Mouse (Mus musculus) gastrocnemius, adult 18-20 months (tissue): ENCODE results near the gene Olfr796. TPM values are rescaled to one million over a fixed set of nuclear protein-coding genes. Genes with fewer than 3 reads are reported as not detected.

Experiments used
- DNase-seq: peaks from one replicate; pipeline ENCODE4 v3.0.0; 2021; ENCODE audit warnings: low spot score
- long read RNA-seq, 2 experiments: library from polyadenylated mRNA; stranded (forward); transcript quantifications; one replicate each; pipeline ENCODE4 v2.0.0; 2021
- microRNA-seq: library from miRNA; unstranded; fragments of <30 nt; microRNA quantifications from one replicate; pipeline ENCODE4 v1.2.0, GENCODE M21; 2021
- total RNA-seq, 2 experiments: library from RNA; stranded (reverse); gene quantifications; 2 replicates each; pipeline ENCODE4 v1.2.3; 2021

Olfr796 gene
- not detected for total RNA-seq
- long read RNA-seq, experiment 1, result 0 reads
- long read RNA-seq, experiment 2, result 0 reads

DNA sequence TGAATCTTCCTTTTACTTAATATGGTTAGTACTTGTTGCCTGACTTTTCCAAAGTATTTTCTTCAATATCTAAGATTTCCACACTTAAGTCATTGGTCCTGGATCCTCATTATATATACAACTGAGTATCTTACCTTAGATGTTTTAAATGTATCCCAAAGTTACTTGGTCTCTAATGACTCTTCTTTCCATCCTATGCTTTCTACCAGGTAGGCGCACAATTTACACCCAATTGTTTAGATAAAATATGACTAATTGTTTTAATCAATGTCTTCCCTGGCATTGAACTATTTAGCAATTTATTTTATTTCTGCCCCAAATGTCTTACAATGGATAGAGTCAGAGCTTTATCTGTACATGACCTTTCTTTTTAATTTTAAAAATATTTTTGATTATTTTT is at the start of gene Olfr796:
Gene Olfr796, minus strand, starts transcription at position 101 of the 400 bp plus-strand sequence.
- DNase-seq, result no peak

GRCm38 (mm10) chr10:129657394-129657793 is 45.0 kb upstream of the Olfr796 start, which contains the start of gene Olfr800:
Gene Olfr800, plus strand, starts transcription at chr10:129657694.
- no peak for DNase-seq

DNA sequence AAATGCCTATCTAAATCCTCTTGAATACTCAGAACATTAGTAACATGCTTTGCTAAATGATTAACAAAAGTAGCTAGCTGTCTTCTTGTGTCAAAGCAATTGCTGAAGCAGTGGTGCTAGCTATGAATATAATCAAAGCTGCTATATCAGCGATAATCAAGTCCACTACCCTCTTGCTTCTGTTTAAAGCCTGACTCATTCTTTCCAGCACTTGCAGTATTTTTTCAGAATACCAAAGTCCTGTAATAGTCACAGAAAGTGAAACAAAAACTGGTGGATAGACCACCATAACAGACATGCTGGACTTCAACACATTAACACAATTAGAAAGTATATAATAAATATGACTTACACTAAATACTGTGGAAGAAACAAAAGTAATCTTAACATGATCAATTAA is 39.4 kb upstream of the Olfr796 start:
- no peak for DNase-seq

- no peak for DNase-seq
These were observed 24.8 kb upstream of the Olfr796 start, which contains the start of gene Olfr799 for GRCm38 (mm10) chr10:129637184-129637583. Gene Olfr799, plus strand, starts transcription at chr10:129637484.

DNA sequence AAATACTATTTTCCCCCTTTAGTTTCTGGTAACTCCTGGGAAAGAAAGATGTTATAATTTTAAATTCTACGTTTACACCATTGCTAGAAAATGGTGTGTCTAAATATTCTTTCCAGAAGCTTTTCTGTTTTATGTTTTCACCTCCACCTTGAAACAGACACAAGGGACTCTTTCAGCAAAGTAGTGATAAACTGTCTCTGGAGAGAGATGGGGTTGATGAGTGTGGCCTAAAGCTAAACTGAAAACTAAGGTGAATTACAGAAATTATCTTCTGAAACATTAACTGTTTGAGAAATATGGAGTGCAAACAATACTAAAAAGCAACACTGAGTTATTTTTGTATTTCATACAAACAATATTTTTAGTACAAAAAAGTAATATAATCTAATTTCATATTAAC is 15.5 kb upstream of the Olfr796 start, which contains the start of gene Olfr798:
Gene Olfr798, minus strand, starts transcription at position 101 of the 400 bp plus-strand sequence.
- DNase-seq, result no peak

GRCm38 (mm10) chr10:129623251-129623650 is 10.9 kb upstream of the Olfr796 start:
- no peak for DNase-seq

DNA sequence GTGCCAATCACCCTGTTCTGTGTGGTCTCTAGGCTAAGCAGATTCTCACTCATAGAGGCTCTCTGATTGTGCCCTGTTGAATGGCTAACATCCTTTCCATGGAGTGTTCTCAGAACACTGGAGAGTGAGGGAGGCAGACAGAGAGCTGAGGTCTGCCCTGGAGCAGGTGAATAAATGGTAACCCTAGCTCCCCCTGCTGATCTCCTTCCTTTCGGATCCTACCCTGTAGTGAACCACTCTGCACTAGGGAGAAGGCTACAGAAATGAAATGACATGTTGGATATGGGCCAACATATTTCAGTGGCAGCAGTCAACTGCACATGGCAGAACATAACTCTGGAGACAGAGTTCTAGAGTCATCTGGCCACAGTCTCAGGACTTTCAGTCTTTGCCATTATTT is 9.4 kb upstream of the Olfr796 start:
- no peak for DNase-seq

- no peak for DNase-seq
These were observed 35.3 kb downstream of the Olfr796 start for GRCm38 (mm10) chr10:129577066-129577465.

DNA sequence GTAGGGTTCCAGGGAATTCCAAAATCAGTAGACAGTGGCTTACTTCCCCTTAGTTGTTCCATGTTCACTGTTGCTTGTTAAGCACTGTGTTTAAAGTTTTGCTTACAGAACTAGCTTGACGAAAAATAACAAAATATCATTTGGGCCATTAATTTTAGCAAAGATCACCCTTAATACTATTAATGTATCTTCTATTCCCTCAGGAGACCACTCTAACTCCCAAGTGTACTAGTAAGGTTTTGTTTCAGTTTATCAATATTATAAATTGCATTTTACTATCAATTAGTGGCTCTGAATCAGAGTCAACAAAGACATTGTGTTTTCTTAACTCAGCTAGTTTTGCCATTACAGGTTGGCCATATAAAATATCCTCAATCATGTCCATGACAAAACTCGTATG is 45.0 kb downstream of the Olfr796 start, which contains the start of gene Olfr794:
Gene Olfr794, plus strand, starts transcription at position 301 of the 400 bp plus-strand sequence.
- no peak for DNase-seq

Small RNA genes within 50 kb of the gene (microRNA-seq; reads per million reads assigned to microRNA genes)
- not detected for gene Gm23252

Other genes starting within 250 kb of the Olfr796 start
- gene Olfr784, start 228.5 kb downstream of the Olfr796 start, total RNA-seq, result not detected
- gene Olfr785, start 207.1 kb downstream of the Olfr796 start, total RNA-seq, result not detected
- gene Olfr786, start 185.3 kb downstream of the Olfr796 start, total RNA-seq, result not detected
- gene Olfr787, start 150.7 kb downstream of the Olfr796 start, total RNA-seq, result not detected
- not detected for gene Olfr788, start 141.6 kb downstream of the Olfr796 start, total RNA-seq
- gene Olfr789, start 127.8 kb downstream of the Olfr796 start, total RNA-seq, result not detected
- gene Olfr790, start 114.1 kb downstream of the Olfr796 start, total RNA-seq, result not detected
- not detected for gene Olfr791, start 90.8 kb downstream of the Olfr796 start, total RNA-seq
- not detected for gene Olfr792, start 73.4 kb downstream of the Olfr796 start, total RNA-seq
- not detected for gene Olfr794, start 44.9 kb downstream of the Olfr796 start, total RNA-seq
- gene Olfr798, start 15.4 kb upstream of the Olfr796 start, total RNA-seq, result not detected
- gene Olfr799, start 24.9 kb upstream of the Olfr796 start, total RNA-seq, result not detected
- not detected for gene Olfr800, start 45.1 kb upstream of the Olfr796 start, total RNA-seq
- not detected for gene Olfr801, start 61.3 kb upstream of the Olfr796 start, total RNA-seq
- not detected for gene Olfr802, start 75.6 kb upstream of the Olfr796 start, total RNA-seq
- not detected for gene Olfr803, start 81.7 kb upstream of the Olfr796 start, total RNA-seq
- not detected for gene Olfr804, start 90.6 kb upstream of the Olfr796 start, total RNA-seq
- gene Olfr805, start 116.8 kb upstream of the Olfr796 start, total RNA-seq, result not detected
- not detected for gene Olfr806, start 129.4 kb upstream of the Olfr796 start, total RNA-seq
- not detected for gene Olfr807, start 145.2 kb upstream of the Olfr796 start, total RNA-seq
- not detected for gene Olfr808, start 152.9 kb upstream of the Olfr796 start, total RNA-seq
- not detected for gene Olfr809, start 162.1 kb upstream of the Olfr796 start, total RNA-seq
- gene Olfr810, start 182.3 kb upstream of the Olfr796 start, total RNA-seq, result not detected
- gene Olfr811, start 191.8 kb upstream of the Olfr796 start, total RNA-seq, result not detected
- not detected for gene Olfr812, start 233.5 kb upstream of the Olfr796 start, total RNA-seq
- not detected for gene Olfr813, start 242.8 kb upstream of the Olfr796 start, total RNA-seq